Mouse (Mus musculus) C2C12 (cell line): ENCODE measurements at regions not wholly inside any gene's neighbourhood (a gene's known extent, or its start where the extent isn't known, plus 50 kb on each side); places are given as distances from the start of the nearest gene placed in this dataset.

Experiments
- H3K27me3 ChIP-seq: one replicate; pipeline ENCODE4 v1.6.1; 2011; ENCODE audit not compliant: control insufficient read depth, insufficient read depth, insufficient read length
- H3K36me3 ChIP-seq: one replicate; pipeline ENCODE4 v1.6.1; 2011; ENCODE audit not compliant: control insufficient read depth, insufficient read depth
- H3K4me3 ChIP-seq: one replicate; pipeline ENCODE4 v1.5.1; 2011; ENCODE audit warnings: mild to moderate bottlenecking, control low read depth; ENCODE audit not compliant: poor library complexity, insufficient read depth, severe bottlenecking
- H3K79me2 ChIP-seq: one replicate; pipeline ENCODE4 v1.6.1; 2011; ENCODE audit not compliant: control insufficient read depth, insufficient read depth
- H3K79me3 ChIP-seq: one replicate; pipeline ENCODE4 v1.6.1; 2011; ENCODE audit warnings: low read depth, control low read depth
- H3ac ChIP-seq: one replicate; pipeline ENCODE3; 2011; ENCODE audit warnings: low read depth; ENCODE audit not compliant: control insufficient read depth, insufficient read length
- CEBPB ChIP-seq: IDR thresholded peaks from one replicate; pipeline ENCODE4 v1.6.1; 2011; ENCODE audit warnings: low read depth, mild to moderate bottlenecking, control low read depth, moderate library complexity
- CTCF ChIP-seq: IDR thresholded peaks from one replicate; pipeline ENCODE4 v1.5.1; 2011; ENCODE audit not compliant: control insufficient read depth, insufficient read depth, insufficient read length
- FOSL1 ChIP-seq: IDR thresholded peaks from one replicate; pipeline ENCODE4 v1.8.0; 2011; ENCODE audit warnings: mild to moderate bottlenecking, low read length; ENCODE audit not compliant: poor library complexity, insufficient read depth, severe bottlenecking
- MAX ChIP-seq: IDR thresholded peaks from one replicate; pipeline ENCODE4 v1.6.1; 2011; ENCODE audit warnings: mild to moderate bottlenecking, control low read depth
- MYOD1 ChIP-seq: IDR thresholded peaks from one replicate; pipeline ENCODE4 v1.6.1; 2011; ENCODE audit warnings: low read depth; ENCODE audit not compliant: control insufficient read depth, insufficient read length
- MYOG ChIP-seq: IDR thresholded peaks from one replicate; pipeline ENCODE4 v1.6.1; 2011; ENCODE audit not compliant: control insufficient read depth, insufficient read length; ENCODE audit errors: extremely low read depth
- USF1 ChIP-seq: IDR thresholded peaks from one replicate; pipeline ENCODE4 v1.6.1; 2011; ENCODE audit warnings: low read depth, mild to moderate bottlenecking, control low read depth, moderate library complexity

GRCm38 (mm10) chrX:167032586-167032985, 176.5 kb downstream of the Tmsb4x start:
- H3K27me3 ChIP-seq, result no peaks in the 10 kb centered on the region
- TF ChIP-seq MYOG, result no peak
- TF ChIP-seq FOSL1, result no peak
- TF ChIP-seq CEBPB, result no peak
- TF ChIP-seq CTCF, result no peak
- no peak for TF ChIP-seq MYOD1
- TF ChIP-seq MAX, result no peak
- no peak for TF ChIP-seq USF1
- no peak overlapping the region for H3K4me3 ChIP-seq
- no peaks in the 10 kb centered on the region for H3K79me2 ChIP-seq
- H3K36me3 ChIP-seq, result no peaks in the 10 kb centered on the region
- no peak overlapping the region for H3ac ChIP-seq
- no peaks in the 10 kb centered on the region for H3K79me3 ChIP-seq

- Histone ChIP-seq H3K4me3 (no peak overlapping the region), H3K79me3 (no peaks in the 10 kb centered on the region), H3ac (no peak overlapping the region), H3K79me2 (no peaks in the 10 kb centered on the region), H3K27me3 (no peaks in the 10 kb centered on the region), H3K36me3 (no peaks in the 10 kb centered on the region)
- no peak for TF ChIP-seq MAX
- TF ChIP-seq CTCF, result no peak
- TF ChIP-seq USF1, result no peak
- no peak for TF ChIP-seq MYOD1
- no peak for TF ChIP-seq MYOG
Measured at GRCm38 (mm10) chrX:167031543-167031942, 177.6 kb downstream of the Tmsb4x start.

GRCm38 (mm10) chrX:167015602-167016001, 193.5 kb downstream of the Tmsb4x start:
- Histone ChIP-seq H3K79me2 (no peaks in the 10 kb centered on the region), H3K27me3 (no peaks in the 10 kb centered on the region), H3ac (no peak overlapping the region), H3K79me3 (no peaks in the 10 kb centered on the region), H3K36me3 (no peaks in the 10 kb centered on the region), H3K4me3 (no peak overlapping the region)
- TF ChIP-seq MYOD1, result no peak
- no peak for TF ChIP-seq CEBPB

- Histone ChIP-seq H3K4me3 (no peak overlapping the region), H3K79me3 (no peaks in the 10 kb centered on the region), H3K27me3 (no peaks in the 10 kb centered on the region), H3ac (no peak overlapping the region), H3K36me3 (no peaks in the 10 kb centered on the region), H3K79me2 (no peaks in the 10 kb centered on the region)
- no peak for TF ChIP-seq CEBPB
- no peak for TF ChIP-seq MYOD1
- no peak for TF ChIP-seq MYOG
- TF ChIP-seq USF1, result no peak
- no peak for TF ChIP-seq FOSL1
- TF ChIP-seq MAX, result no peak
- no peak for TF ChIP-seq CTCF
Measured at GRCm38 (mm10) chrX:167014322-167014721, 194.8 kb downstream of the Tmsb4x start.

- no peaks in the 10 kb centered on the region for H3K27me3 ChIP-seq
- no peaks in the 10 kb centered on the region for H3K79me3 ChIP-seq
- no peaks in the 10 kb centered on the region for H3K36me3 ChIP-seq
- no peak overlapping the region for H3ac ChIP-seq
- H3K79me2 ChIP-seq, result no peaks in the 10 kb centered on the region
- TF ChIP-seq FOSL1 (no peak), MYOG (no peak), MYOD1 (no peak), CEBPB (no peak), USF1 (no peak)
- no peak overlapping the region for H3K4me3 ChIP-seq
Measured at GRCm38 (mm10) chrX:167012891-167013290, 196.2 kb downstream of the Tmsb4x start.

- H3K4me3 ChIP-seq, result no peak overlapping the region
- H3ac ChIP-seq, result no peak overlapping the region
- H3K36me3 ChIP-seq, result no peaks in the 10 kb centered on the region
- no peaks in the 10 kb centered on the region for H3K79me3 ChIP-seq
- H3K27me3 ChIP-seq, result no peaks in the 10 kb centered on the region
- no peaks in the 10 kb centered on the region for H3K79me2 ChIP-seq
- TF ChIP-seq USF1 (no peak), MYOG (no peak), CTCF (no peak), CEBPB (no peak), MAX (no peak), MYOD1 (no peak), FOSL1 (no peak)
Measured at GRCm38 (mm10) chrX:167011977-167012542, 197.1 kb downstream of the Tmsb4x start.
